Mouse (Mus musculus) lung, embryonic 14.5 days (tissue): ENCODE measurements around the gene Dennd4a. TPM values are rescaled to one million over a fixed set of nuclear protein-coding genes. Genes with fewer than 3 reads are reported as not detected.

Source experiments
- ATAC-seq: fragments of 200-750 bp; cut with Nextera tagmentation; 2 replicates; pipeline ENCODE4 v1.8.0; 2017; ENCODE audit warnings: mild to moderate bottlenecking, moderate TSS enrichment, moderate library complexity; ENCODE audit not compliant: insufficient read depth
- DNase-seq: peaks from one replicate; pipeline ENCODE4 v3.0.0-alpha.2; 2015
- H3K27ac ChIP-seq: fragments of 300-500 bp; sonication (generic); 2 replicates; pipeline ENCODE4 v1.5.1; 2014; ENCODE audit warnings: low read depth, mild to moderate bottlenecking, moderate library complexity
- H3K27me3 ChIP-seq: fragments of 300-500 bp; sonication (generic); 2 replicates; pipeline ENCODE4 v1.6.1; 2014; ENCODE audit warnings: low read length, control low read depth; ENCODE audit not compliant: insufficient read depth
- H3K36me3 ChIP-seq: fragments of 300-500 bp; sonication (generic); 2 replicates; pipeline ENCODE4 v1.6.1; 2014; ENCODE audit warnings: control low read depth; ENCODE audit not compliant: insufficient read depth
- H3K4me1 ChIP-seq: fragments of 300-500 bp; sonication (generic); 2 replicates; pipeline ENCODE4 v1.6.1; 2014; ENCODE audit warnings: antibody characterized with exemption, control low read depth; ENCODE audit not compliant: insufficient read depth
- H3K4me2 ChIP-seq: fragments of 300-500 bp; sonication (generic); 2 replicates; pipeline ENCODE4 v1.6.1; 2014; ENCODE audit warnings: mild to moderate bottlenecking
- H3K4me3 ChIP-seq: fragments of 300-500 bp; sonication (generic); 2 replicates; pipeline ENCODE4 v1.5.1; 2014; ENCODE audit warnings: low read depth, low read length
- H3K9ac ChIP-seq: fragments of 300-500 bp; sonication (generic); 2 replicates; pipeline ENCODE4 v1.6.1; 2014
- H3K9me3 ChIP-seq: fragments of 300-500 bp; sonication (generic); 2 replicates; pipeline ENCODE4 v1.6.1; 2016; ENCODE audit warnings: low read depth, low read length, control low read depth
- CTCF ChIP-seq: IDR thresholded peaks from 2 replicates; pipeline ENCODE4 v1.5.1; 2016; ENCODE audit warnings: antibody characterized with exemption, low read depth
- WGBS: fragments of 180-500 bp; shearing (Covaris S2); extraction: QIAGEN DNeasy Blood & Tissue Kit; methylation state at CpG from one replicate; pipeline ENCODE4 v1.1.7; 2014; 5-methylcytosine and 5-hydroxymethylcytosine counted together
- polyA plus RNA-seq: library from polyadenylated mRNA; unstranded; fragments of >200 nt; fragmentation: Nextera tagmentation; extraction: Ambion mirVana; gene quantifications from 2 replicates; pipeline ENCODE4 v1.2.1, GENCODE M21; 2014

The Dennd4a gene
- polyA plus RNA-seq, 1 experiment from 2014 or later, result 10.9 TPM

DNA sequence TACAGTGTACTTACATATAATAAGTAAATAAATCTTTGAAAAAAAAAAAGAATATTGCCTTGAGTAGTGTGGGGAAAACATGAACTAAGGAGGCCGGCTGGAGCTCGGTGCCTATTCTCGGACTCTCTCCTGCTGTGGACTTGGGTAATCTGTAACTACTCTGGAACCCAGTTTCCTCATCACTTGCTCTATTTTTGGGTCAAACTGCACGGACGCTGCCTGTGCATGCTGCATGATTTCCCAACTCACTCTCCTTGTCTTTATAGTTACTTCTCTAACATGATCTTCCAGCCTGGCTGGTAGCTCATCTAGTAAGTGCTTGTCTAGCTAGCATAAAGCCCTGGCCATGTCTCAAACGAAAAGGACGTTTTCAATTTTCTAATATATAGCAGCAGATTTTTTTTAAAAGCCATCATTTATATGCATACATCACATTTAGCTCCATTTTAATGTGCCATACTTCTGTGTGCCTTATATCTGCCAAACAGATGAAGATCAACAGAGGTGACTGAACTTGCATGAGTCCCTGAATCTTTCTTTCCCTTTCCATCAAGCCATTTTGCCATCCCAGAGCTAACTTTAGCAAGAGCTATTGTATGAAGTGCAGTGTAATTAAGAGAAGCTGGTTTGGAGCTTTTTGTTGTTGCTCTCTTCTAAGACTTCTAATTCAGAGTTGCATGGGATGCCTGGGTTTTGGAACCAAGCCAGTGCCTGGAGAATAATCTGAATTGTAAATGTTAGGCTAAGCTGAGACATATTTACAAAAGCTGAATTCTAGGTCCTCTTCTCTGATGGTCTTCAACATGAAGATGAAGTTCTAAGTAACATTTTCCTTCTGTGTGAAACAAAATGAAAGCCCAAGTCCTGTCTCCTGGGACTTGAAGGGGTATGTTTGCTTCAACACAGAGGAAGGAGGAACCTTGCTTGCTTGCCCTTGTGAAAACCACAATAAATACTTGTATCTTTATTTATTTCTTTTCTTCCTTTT, 20.2 kb upstream of the Dennd4a start:
- peaks cover 15% of the 10 kb centered on the region; the same call in 1 of the 2 replicates for H3K4me1 ChIP-seq
- ATAC-seq (no peak), DNase-seq (peak; percentile 71)
- no peaks in the 10 kb centered on the region for H3K9me3 ChIP-seq
- no peak overlapping the region for H3K4me2 ChIP-seq
- TF ChIP-seq CTCF, result no peak
- H3K9ac ChIP-seq, result no peak overlapping the region
- WGBS, result 71% methylated on average over 7 of the region's 7 CpGs
- H3K36me3 ChIP-seq, result no peaks in the 10 kb centered on the region
- H3K27me3 ChIP-seq, result no peaks in the 10 kb centered on the region
- H3K27ac ChIP-seq, result peak overlapping the region; percentile 65
- H3K4me3 ChIP-seq, result no peak overlapping the region

DNA sequence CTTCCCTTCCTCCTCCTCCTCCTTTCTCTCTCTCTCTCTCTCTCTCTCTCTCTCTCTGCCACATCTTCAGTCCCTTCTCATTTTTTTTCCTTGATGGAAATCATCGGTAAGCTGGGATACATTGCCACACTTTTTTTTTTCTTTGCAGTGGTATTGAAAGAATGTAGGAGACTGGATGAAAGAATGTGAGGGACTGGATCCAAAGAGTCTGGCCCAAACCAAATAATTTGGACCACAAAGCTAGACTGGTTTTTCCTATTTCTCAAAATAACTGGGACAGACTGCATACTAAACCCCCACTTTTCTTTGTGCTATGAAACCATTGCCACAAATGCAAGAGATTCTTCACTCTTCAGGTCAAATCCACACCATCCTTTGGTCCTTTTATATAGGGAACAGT, 19.5 kb upstream of the Dennd4a start:
- Histone ChIP-seq H3K36me3 (no peaks in the 10 kb centered on the region), H3K9ac (no peak overlapping the region), H3K4me3 (no peak overlapping the region), H3K4me1 (peaks cover 15% of the 10 kb centered on the region; the same call in 1 of the 2 replicates), H3K27ac (peak overlapping the region; percentile 65), H3K9me3 (no peaks in the 10 kb centered on the region), H3K4me2 (no peak overlapping the region), H3K27me3 (no peaks in the 10 kb centered on the region)
- peak; percentile 28 for DNase-seq
- TF ChIP-seq CTCF, result no peak
- WGBS, result 17% methylated on average over 1 of the region's 1 CpGs
- no peak for ATAC-seq

DNA sequence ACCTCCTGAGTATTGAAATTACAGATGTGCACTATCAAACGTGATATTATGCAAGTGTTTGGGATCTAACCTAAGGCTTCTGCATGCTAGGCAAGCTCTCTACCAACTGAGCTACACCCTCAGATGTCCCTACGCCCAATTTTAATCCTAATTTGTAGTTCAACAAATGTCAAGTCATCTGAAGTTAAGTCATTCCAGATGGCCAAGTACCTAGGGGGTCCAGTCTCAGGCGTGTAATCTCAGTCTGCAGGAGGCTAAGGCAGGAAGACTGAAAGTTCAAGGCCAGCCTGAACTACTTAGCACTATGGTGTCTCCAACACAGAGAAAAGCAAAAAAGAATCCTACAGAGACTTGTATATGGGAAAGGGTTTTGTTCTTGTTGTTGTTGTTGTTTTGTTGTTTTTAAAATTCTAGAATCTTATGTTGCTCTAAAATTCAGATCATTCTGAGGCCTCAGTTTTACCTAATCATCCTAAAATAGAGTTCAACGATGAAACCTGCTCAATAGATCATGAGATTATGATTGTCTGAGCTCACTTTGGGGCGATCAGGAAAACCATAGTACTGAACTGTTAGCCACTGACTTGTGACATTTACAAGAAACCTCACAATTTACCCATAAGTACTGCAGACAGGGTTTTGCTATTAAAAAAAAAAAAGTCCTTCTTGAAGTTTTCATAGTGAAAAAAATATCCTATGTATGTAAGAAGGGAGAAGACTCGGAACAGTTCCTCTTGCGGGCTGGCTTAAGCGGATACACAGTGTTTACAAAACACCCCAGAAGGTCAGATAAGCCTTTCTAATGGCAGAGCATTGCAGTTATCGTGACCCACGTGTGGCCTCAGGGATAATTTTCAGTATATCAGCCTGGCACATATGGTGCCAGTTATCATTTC, 18.5 kb upstream of the Dennd4a start:
- Histone ChIP-seq H3K4me2 (no peak overlapping the region), H3K27ac (peak overlapping the region; percentile 65), H3K27me3 (no peaks in the 10 kb centered on the region), H3K4me3 (no peak overlapping the region), H3K36me3 (no peaks in the 10 kb centered on the region), H3K9ac (no peak overlapping the region), H3K4me1 (peaks cover 15% of the 10 kb centered on the region; the same call in 1 of the 2 replicates), H3K9me3 (no peaks in the 10 kb centered on the region)
- TF ChIP-seq CTCF, result no peak
- ATAC-seq (no peak), DNase-seq (peak; percentile 75)
- WGBS, result 36% methylated on average over 10 of the region's 10 CpGs

DNA sequence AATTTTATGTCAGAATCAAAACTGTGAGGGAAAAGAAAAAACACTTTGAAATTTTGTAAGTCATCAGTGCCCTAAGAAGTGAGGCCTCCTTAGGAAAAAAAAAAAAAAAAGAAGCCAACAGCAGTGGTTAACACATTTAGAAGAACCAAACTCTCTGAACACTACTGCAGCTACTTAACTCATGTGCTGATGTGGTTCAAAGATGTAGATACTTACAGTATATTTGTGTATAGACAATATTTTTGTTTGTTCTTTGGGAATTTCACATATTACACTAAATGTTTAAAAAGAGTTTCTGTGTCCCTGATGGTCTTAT, 17.9 kb upstream of the Dennd4a start:
- H3K4me3 ChIP-seq, result no peak overlapping the region
- H3K4me1 ChIP-seq, result peaks cover 15% of the 10 kb centered on the region; the same call in 1 of the 2 replicates
- H3K36me3 ChIP-seq, result no peaks in the 10 kb centered on the region
- H3K27me3 ChIP-seq, result no peaks in the 10 kb centered on the region
- no peak for ATAC-seq
- no peak for DNase-seq
- TF ChIP-seq CTCF, result no peak
- no peak overlapping the region for H3K9ac ChIP-seq
- peak overlapping the region; percentile 65 for H3K27ac ChIP-seq
- no peak overlapping the region for H3K4me2 ChIP-seq
- H3K9me3 ChIP-seq, result no peaks in the 10 kb centered on the region

DNA sequence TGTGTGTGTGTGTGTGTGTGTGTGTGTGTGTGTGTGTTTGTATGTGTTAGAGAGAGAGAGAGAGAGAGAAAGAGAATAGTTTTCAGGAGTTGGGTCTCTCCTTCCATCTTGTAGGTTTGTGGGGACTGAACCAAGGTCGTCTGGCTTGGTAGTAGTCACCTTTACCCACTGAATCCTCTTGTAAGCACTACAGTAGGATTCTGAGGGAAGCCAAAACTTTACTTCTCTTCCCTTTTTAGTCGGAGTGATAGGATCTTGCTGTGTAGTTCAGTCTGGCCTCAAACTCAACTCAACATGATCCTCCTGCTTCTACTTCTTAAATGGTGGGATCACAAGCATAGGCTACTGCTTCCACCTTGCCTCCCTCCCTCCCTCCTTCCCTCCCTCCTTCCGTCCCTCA, 17.3 kb upstream of the Dennd4a start:
- no peak for DNase-seq
- TF ChIP-seq CTCF, result no peak
- no peak overlapping the region for H3K4me3 ChIP-seq
- H3K27me3 ChIP-seq, result no peaks in the 10 kb centered on the region
- H3K4me2 ChIP-seq, result no peak overlapping the region
- H3K4me1 ChIP-seq, result peaks cover 15% of the 10 kb centered on the region; the same call in 1 of the 2 replicates
- peak overlapping the region; percentile 65 for H3K27ac ChIP-seq
- WGBS, result 49% methylated on average over 3 of the region's 3 CpGs
- no peaks in the 10 kb centered on the region for H3K36me3 ChIP-seq
- H3K9me3 ChIP-seq, result no peaks in the 10 kb centered on the region
- ATAC-seq, result no peak
- H3K9ac ChIP-seq, result no peak overlapping the region

DNA sequence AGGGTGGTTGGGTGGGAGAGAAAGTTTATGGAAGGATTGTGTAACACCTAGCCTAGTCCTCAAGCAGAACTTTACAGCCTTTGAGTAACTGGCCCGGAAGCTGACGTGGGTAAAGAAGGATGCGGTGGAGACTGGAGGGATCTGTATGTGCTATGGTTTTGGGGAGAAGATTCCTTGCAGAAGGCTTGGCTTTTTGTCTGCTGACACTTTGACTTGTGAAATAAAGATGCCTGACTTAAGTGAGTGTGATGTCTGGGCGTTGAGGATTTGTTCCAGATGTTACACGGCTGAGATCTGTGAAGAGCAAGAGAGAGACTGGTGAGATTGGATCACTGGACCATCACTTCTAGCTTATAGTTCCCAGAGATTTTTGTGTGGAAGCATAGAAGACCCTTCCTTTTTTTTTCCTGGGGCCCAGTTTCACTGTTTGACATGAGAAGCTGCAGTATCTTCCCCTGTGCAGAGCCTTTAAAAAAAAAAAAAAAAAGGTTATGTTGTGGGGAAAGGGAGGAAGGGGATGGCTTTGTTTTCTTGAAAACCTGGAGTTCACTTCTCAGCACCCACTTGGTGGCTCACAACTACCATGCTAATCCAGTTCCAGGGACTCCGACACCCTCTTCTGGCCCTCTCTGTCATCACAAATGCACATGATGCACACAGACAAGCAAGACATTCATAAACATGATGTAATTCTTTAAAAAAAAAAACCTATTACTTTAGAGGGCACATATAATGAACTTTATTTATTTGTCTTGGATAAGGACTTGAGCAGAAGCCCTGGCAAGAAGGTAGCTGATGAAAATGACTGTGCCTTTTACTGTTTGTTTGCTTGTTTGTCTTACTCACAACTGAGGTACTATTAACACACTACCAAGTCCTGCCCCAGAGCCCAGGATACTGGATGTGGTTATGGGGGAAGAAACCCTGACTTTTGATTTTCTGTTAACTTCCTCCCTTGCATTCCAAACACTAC, 16.4 kb upstream of the Dennd4a start:
- 44% methylated on average over 6 of the region's 6 CpGs for WGBS
- Histone ChIP-seq H3K4me3 (no peak overlapping the region), H3K9me3 (no peaks in the 10 kb centered on the region), H3K4me1 (peaks cover 15% of the 10 kb centered on the region; the same call in 1 of the 2 replicates), H3K36me3 (no peaks in the 10 kb centered on the region), H3K9ac (no peak overlapping the region), H3K27me3 (no peaks in the 10 kb centered on the region), H3K4me2 (no peak overlapping the region), H3K27ac (peak overlapping the region; percentile 70; the same call in 1 of the 2 replicates)
- TF ChIP-seq CTCF, result 0 out of 2 replicates have a peak, but pooled peaks have one; percentile 8
- DNase-seq (peak; percentile 95), ATAC-seq (peak; percentile 90)
